Mouse (Mus musculus) ovary, postnatal 36 days (tissue): ENCODE data around the gene Synm.

Experiments used
- DNase-seq: peaks from one replicate; pipeline ENCODE4 v3.0.0; 2022; ENCODE audit warnings: low spot score, mixed read lengths

Gene Synm

GRCm38 (mm10) chr7:67759629-67759995, at the start of gene Synm:
Synm (minus strand) TSS chr7:67759742.
- DNase-seq, result peak; percentile 96

GRCm38 (mm10) chr7:67803857-67804215, 44.3 kb upstream of the Synm start:
- no peak for DNase-seq

DNA sequence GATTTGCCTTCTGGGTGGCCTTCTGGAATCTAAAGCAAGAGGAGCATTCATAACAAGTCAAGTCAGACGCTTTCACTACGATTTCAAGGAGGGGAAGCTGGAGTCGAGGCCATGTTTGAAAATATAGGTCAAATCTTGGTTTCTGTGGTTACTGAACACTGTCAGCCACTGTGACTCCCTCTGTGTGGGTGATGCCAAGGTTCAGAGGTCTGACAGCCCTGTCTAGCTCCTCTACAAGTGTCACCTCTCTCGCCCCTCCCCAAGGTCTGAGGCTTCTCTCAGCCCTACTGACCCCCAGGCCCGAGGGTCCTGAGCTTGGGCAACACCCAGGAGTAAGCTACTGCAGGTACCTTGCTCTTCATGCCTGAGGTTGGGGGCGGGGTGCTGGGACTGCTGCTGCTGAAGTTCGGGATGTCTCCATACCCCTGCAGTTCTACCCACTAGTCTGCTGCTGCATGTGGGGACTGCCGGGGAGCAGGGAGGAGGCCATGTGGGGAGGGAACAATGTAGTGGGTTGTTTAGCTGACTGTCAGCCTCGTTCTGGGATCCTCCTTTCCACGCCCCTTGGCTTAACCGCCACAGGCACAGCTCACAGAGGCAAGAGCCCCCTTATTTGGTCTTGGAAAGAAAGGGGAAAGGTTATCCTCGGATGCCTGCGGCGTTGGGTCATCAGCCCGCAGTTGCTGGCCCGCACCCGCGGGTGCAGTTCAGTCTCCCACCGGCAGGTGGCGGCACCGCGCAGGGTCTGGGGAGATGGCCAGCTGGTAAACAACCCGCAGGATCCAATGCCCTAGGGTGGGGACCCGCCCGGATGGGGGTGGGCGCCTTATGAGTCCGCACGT, 43.7 kb upstream of the Synm start:
- DNase-seq, result peak; percentile 86

DNA sequence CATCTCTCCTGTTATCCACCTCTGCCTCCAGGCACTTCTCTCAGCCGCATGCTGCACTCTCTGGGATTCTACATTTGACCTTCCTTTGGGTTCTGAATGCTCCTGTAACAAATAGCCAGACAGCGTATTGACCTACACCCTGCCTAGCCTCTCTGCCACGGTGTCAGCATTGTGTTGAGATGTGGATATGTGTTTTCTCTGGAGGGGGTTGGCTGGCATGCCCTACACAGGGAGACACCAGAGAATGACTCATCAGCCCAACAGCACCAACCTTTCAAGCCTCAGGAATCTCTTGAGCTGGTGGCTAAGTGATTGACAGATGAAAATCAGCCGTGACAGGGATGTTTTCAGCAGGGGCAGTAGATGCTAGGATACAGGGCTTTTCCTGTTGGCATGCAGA, 41.5 kb upstream of the Synm start:
- no peak for DNase-seq

DNA sequence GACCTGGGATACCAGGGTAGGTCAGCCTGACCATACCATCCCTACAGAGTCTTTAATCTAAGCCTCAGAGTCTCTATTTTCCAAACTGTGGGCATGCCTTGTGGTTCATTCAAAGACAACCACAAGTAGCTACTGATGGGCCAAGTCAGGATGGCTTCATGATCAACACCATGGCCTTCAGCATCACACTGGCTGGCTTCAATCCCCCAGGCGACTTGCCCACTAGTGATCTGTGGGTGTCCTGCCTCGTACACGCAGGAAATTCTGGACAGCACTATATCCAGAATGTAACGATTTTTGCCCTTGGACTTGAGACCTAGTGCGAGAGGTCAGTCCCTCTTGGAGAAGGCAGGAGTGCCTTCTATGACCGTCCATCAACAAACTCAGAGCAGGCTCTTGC, 41.0 kb upstream of the Synm start:
- DNase-seq, result no peak

GRCm38 (mm10) chr7:67798476-67798875, 38.9 kb upstream of the Synm start:
- no peak for DNase-seq

- no peak for DNase-seq
These were observed 37.5 kb upstream of the Synm start for GRCm38 (mm10) chr7:67797065-67797464.

- DNase-seq, result no peak
These were observed 33.9 kb upstream of the Synm start for GRCm38 (mm10) chr7:67793449-67793848.

DNA sequence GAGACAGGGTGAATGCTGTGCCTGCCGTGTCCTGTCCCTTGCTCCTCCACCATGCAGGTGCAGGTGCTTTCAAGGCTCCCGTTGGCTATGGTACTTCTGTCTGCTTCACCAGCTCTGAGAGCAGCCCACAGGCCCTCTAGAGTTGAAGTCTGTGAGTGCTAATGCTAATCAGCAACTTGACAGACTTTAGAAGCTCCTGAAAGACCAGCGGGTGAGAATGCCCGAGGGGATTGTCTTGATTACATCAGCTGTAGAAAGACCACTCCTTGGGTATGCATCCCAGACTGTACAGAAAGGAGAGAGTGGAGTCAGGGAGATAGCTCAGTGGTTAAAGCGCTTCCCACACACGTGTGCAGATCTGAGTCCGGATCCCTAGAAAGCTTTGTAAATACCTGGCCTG, 31.7 kb upstream of the Synm start:
- DNase-seq, result no peak

- peak; percentile 54 for DNase-seq
These were observed 29.2 kb upstream of the Synm start for GRCm38 (mm10) chr7:67788713-67789112.

GRCm38 (mm10) chr7:67787861-67788260, 28.3 kb upstream of the Synm start:
- DNase-seq, result no peak

GRCm38 (mm10) chr7:67776636-67777305, 17.2 kb upstream of the Synm start:
- DNase-seq, result no peak

DNA sequence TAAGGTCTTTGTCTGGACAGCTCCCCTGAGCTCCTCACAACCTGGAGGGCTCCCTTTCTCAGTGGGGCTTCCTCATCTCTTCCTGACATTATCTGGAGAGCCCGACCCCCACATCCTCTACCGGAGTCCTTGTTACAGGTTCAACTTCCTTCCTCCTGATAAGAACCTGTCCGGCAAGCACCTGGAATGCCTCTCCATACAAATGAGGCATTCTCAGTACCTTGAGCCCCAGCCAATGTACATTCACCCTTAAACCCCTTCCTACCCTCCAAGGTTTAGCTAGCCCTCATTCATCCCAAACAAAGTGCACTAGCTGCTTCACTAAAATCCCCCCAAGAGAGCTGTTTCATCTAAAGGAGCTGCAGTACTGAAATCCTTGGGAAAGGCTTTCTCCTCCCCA, 16.1 kb upstream of the Synm start:
- DNase-seq, result no peak

GRCm38 (mm10) chr7:67772231-67772630, 12.7 kb upstream of the Synm start:
- no peak for DNase-seq

DNA sequence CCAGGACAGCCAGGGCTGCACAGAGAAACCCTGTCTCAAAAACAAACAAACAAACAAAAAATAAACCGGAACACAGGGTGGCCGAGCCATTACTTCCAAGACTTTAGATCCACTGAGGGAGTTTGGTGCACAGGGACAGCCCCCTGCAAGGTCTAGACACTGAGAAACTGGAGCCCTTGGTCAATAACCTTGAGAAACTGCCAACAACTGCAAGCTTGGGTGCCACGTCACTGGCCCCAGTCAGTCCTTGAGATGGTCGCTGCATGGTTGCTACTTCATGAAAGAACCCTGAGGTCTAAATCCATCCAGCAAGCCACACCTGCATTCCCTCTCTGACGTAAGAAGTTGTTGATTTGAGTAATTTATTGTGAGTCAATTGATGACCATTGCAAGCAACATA, 9.9 kb upstream of the Synm start:
- DNase-seq, result peak; percentile 31

DNA sequence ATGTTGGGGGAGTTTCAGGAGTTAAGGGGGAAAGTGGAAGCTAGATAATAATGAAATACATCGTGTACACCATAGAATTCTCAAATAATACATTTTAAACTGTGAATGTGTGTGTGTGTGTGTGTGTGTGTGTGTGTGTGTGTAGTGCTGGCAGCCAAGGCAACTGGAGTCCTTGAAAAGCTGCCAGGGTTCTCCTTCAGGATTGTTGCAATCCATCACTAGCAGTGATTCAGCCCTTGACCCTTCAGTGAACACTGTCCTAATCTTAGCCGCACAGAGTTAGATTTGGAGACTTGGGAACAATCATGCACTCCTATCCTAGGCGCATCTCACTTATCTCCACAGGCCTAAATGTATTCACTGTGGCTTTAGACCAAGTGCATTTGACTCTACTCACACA, 8.6 kb upstream of the Synm start:
- no peak for DNase-seq

DNA sequence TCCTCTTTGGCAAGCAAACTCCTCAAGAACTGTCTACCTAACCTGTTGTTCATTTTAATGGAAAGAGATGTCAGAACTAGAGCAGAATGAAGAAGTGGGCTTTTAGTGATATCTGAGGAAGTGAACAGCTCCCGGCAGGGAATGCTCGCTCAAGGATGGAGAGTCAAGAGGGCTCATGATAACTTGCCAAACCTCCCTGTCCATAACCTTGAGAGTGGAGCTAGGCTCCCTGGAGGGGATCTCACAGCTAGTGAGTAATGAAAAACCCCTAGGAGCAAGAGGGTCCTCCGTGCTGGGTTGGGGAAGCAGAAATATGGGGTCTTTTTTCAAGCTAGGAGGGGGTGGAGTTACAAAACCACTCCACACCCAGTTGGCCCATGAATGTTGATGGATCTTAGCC, 4.1 kb upstream of the Synm start:
- DNase-seq, result no peak

GRCm38 (mm10) chr7:67758858-67759628, 499 bp downstream of the Synm start:
- peak; percentile 54 for DNase-seq

DNA sequence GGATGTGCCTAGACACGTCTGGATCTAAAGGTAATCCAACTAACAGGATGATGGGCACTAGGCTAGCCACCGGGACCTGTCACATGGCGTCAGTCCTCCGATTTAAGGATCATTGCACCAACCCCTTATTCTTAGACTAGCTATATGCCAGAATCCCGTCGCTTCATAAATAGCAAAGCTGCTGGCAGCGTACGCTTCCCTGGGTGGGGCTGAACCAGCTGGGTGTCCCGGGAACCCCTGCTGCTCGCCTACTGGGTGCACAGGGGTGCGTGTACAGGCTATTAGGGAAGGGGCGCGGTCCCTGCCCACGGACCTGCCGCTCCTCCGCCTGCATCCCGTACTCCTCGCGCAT, 1.1 kb downstream of the Synm start:
- DNase-seq, result no peak

DNA sequence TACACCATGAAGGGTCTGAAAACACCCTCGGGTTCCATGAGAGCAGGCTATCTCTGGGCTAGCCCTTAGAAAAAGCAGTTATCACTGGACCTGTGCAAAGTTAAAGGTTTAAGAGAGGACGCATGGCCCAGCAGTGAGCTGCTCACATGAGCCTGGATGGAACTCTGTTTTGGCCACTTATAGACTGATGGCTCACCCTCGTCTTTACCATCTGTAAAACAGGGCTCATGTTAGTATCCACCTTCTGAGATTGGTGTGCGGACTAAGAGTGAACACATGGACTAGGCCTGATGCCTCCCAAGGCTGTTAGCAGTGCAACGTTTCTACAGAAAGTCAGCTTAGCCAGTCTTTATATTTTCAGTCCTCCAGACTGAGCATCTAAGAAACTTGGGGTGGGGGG, 2.9 kb downstream of the Synm start:
- DNase-seq, result no peak

DNA sequence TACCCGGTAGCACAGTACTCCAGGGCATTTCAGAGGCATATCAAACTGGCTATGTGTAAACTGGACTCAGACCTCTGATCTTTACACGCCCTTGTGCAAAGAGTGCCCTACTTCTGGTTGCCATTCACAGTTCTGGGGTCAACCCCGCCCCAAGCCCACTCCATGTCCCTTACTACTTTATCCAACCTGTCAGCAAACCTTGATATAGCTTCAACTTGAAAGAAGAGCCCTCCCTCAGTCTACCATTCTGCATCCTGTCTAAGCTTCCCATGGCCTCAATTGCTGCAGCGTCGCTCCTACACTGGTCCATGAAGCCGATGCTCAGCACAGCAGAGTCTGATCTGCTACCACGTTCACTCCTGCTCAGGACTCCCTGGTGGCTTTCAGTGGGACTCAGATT, 4.2 kb downstream of the Synm start:
- no peak for DNase-seq

- peak; percentile 46 for DNase-seq
These were observed 4.9 kb downstream of the Synm start for GRCm38 (mm10) chr7:67754606-67755005.
